ENCODE assay signal across 8 mouse cellular contexts in genomic region chr8:30840064-30840463, GRCm38 (mm10).
DNase-seq lines count a peak whose midpoint lies in the region; ATAC-seq lines count a peak whose summit lies in the region.

No protein-coding gene starts in this region.

- DNase-seq in 3134 (ENCODE audit: extremely low read depth, insufficient read length, low spot score), result peak; percentile 23
- DNase-seq in adrenal gland, adult 2 months, result peak; percentile 53
- DNase-seq in embryo, embryonic 10 days (ENCODE audit: low spot score), result peak; percentile 87
- DNase-seq in gastrocnemius, postnatal 14 days, result peak; percentile 75
- peak; percentile 63 for DNase-seq in kidney, adult 9 months
- DNase-seq in thymus, postnatal 4 days, result peak; percentile 67

- no peak overlapping the region for H3K9ac ChIP-seq in limb, embryonic 13.5 days
- H3K9ac ChIP-seq in neural tube, embryonic 14.5 days (replicated peaks; ENCODE audit: low read depth, low read length), result no peak overlapping the region

- H3K27ac ChIP-seq in limb, embryonic 13.5 days, result no peak overlapping the region
- H3K27ac ChIP-seq in neural tube, embryonic 14.5 days (ENCODE audit: low read depth, low read length), result no peak overlapping the region

- no peak overlapping the region for H3K4me3 ChIP-seq in limb, embryonic 13.5 days
- H3K4me3 ChIP-seq in neural tube, embryonic 14.5 days (ENCODE audit: low read depth, low read length), result no peak overlapping the region

- no peaks in the 10 kb centered on the region for H3K27me3 ChIP-seq in limb, embryonic 13.5 days
- H3K27me3 ChIP-seq in neural tube, embryonic 14.5 days (ENCODE audit: control insufficient read depth, insufficient read depth, low read length), result no peaks in the 10 kb centered on the region

- no peaks in the 10 kb centered on the region for H3K36me3 ChIP-seq in limb, embryonic 13.5 days
- H3K36me3 ChIP-seq in neural tube, embryonic 14.5 days (ENCODE audit: control insufficient read depth, insufficient read depth, low read length), result no peaks in the 10 kb centered on the region

- no peaks in the 10 kb centered on the region for H3K9me3 ChIP-seq in limb, embryonic 13.5 days
- H3K9me3 ChIP-seq in neural tube, embryonic 14.5 days (ENCODE audit: control insufficient read depth, low read length), result no peaks in the 10 kb centered on the region

- peak; percentile 51; the same call in 1 of the 2 replicates for ATAC-seq in limb, embryonic 13.5 days (ENCODE audit: low FRiP score, low read depth)
- peak; percentile 86 for ATAC-seq in neural tube, embryonic 14.5 days (ENCODE audit: low read depth)

- no peaks in the 10 kb centered on the region for H3K4me1 ChIP-seq in limb, embryonic 13.5 days
- no peaks in the 10 kb centered on the region for H3K4me1 ChIP-seq in neural tube, embryonic 14.5 days (ENCODE audit: control insufficient read depth, insufficient read depth, low read length)

- intact Hi-C loops in gastrocnemius, postnatal 14 days (cut with DNase I; ENCODE audit: low total_unique reads), result loop anchor here (5.0 kb wide), 1 partner anchor 192 kb away; no protein-coding TSS in a partner anchor

- WGBS in limb, embryonic 13.5 days, result 35% methylated on average over 8 of the region's 8 CpGs
- WGBS in neural tube, embryonic 14.5 days, result 32% methylated on average over 8 of the region's 8 CpGs

- H3K4me2 ChIP-seq in limb, embryonic 13.5 days (replicated peaks), result no peak overlapping the region
- H3K4me2 ChIP-seq in neural tube, embryonic 14.5 days (ENCODE audit: low read depth, low read length), result no peak overlapping the region

Comparison
In these comparisons a context has a peak if more than half of its experiments do, and no peak if none do; other contexts are left out.
1. DNase-seq: peak in every context shown above with its lines; median percentile 87 in embryo, embryonic 10 days; 75 in gastrocnemius, postnatal 14 days; 67 in thymus, postnatal 4 days; 63 in kidney, adult 9 months; 53 in adrenal gland, adult 2 months; 23 in 3134.